Mouse (Mus musculus) inflammation-experienced regulatory T-cells, adult 6 months (primary cell): ENCODE results near the gene Prkg1. TPM values are rescaled to one million over a fixed set of nuclear protein-coding genes. Genes with fewer than 3 reads are reported as not detected.

Source experiments
- ATAC-seq: one replicate; pipeline ENCODE4 v1.8.0; 2017
- polyA plus RNA-seq, 3 experiments: library from polyadenylated mRNA; unstranded; fragments of 100-300 nt; shearing (Covaris generic); gene quantifications; one replicate each; pipeline ENCODE4 v1.2.1; 2017

Prkg1 gene
- polyA plus RNA-seq, 3 experiments from 2014 or later, result 0.24 TPM; not detected in 2

DNA sequence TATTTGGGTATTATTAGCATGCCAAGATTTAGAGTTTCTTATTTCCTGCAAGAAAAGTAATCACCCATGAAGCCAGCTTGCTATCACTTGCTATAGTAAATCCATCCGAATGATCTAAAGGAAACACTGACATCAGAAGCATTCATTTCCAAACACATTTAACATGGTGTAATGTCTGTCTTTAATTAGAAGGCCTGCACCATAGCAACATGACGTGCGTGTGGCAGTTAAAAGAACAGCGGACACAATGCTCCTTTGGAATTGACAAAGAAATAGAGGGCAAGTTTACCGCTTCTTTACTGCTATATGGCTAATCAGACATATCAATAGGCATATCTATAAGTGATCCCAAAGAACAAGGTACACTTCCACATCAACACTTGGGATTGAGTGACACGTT lies 733.2 kb downstream of the Prkg1 start:
- ATAC-seq, result no peak

DNA sequence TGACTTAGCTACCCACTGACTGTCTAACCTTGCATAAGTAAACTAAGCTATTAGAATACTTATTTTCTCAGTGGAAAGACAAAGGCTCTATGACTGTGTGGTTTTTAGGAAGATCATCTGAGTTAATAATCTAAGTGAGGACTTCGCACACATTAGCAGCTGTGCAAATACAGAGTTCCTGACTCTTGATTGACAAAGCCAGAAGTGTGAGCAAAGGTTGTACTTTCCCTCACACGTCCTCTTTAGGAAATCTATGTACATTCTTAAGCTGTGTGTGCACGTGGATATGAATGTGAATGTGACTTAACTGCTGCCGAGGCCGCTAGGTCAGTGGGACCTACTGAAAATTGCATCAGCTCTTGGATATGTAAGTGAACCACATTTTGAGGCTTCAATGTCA lies 738.0 kb downstream of the Prkg1 start:
- no peak for ATAC-seq

DNA sequence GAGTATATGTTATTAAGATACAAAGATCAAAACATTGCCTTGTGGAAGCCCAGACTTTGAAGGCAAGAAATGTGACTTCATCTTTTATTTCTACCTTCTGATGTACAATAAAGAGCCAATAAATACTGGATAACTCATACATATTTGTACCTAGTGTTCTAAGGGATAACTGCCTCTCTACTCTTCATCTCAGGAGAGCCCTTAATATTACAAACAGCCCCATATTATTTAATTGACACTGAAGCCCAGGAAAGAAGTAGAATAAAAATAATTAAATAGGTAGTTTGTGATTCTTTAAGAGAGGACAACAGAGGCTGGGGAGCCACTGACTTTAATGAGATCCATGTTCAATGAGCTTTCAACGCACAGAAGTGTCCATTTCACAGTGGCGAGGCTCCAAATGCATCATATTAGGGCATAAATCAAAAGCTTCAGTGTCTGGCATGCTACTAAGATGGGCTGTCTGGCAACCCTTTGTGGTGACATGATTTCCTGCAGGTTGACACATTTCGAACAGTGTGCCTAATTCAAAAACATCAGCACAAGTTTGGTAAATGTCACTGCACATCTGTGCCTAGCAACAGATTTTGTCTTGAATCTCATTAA lies 753.2 kb downstream of the Prkg1 start:
- ATAC-seq, result no peak

DNA sequence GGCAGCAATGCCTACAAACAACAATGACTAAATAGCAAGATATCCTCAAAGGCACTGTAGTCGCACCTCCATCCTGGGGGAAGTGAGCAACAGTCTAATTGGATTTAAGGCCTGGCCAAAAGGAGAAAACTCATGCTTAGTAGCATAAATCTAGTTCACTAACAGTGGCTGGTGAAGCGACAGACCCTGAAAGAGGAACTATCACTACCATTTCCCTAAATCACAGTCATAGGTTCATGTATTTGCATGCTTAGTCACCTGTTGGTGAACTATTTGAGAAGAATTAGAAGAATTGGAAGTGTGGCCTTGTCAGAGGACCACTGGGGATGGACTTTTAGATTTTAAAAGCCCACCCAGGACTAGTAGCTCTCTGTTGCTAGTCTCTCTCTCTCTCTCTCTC lies 766.3 kb downstream of the Prkg1 start:
- no peak for ATAC-seq

DNA sequence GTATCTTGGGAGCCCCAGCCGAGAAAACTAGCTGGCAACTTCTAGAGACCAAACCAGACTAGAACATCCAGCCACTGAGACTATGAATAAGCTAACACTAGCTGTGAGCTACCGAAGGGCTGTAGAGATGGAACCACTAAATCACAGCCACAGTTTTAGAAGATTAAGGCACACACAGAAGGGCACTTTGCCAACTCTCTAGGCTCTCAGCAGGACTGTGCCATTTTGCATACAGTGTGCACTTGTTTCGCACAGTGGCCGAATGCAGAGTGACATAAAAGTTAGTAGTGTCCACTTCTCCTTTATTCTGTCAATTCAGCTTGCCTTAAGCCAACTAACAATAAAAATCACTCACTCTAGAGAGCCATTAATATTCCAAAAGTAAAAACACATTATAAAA lies 774.4 kb downstream of the Prkg1 start:
- ATAC-seq, result no peak

DNA sequence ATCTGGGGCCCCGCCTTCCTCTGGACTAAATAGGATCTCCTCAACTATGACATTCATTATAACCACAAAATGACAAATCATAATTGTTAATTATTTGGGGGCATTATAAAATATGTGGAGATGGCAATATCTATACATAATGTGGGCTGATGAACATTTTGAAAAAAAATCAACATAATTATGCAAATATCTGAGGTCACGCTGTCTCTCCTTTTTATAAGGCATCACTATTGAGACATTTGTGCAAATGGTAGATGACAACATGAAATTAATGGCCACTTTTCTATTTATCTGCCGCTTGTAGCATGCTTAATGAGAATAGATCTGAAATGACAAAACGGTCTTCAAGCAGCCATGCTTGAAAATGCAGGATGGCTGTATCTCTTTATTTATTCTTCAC lies 782.4 kb downstream of the Prkg1 start:
- ATAC-seq, result no peak

DNA sequence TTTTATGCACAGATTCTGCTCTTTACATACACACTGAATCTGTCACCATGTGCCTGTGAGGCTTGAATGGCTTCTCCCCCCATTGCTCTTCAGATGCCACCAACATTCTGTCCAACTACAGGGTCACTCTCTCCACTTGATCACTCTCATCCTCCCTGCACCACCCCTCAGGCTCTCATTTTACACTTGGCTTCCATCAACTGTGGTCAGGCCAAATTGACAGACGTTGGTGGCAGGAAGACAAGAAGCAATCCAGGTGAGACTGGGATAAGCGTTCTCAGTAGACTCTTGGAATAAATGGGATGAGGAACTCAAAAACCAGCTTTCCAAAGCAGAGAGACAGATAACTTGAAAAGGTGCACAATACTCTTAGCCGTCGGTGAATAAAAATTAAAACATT lies 786.7 kb downstream of the Prkg1 start:
- ATAC-seq, result no peak

DNA sequence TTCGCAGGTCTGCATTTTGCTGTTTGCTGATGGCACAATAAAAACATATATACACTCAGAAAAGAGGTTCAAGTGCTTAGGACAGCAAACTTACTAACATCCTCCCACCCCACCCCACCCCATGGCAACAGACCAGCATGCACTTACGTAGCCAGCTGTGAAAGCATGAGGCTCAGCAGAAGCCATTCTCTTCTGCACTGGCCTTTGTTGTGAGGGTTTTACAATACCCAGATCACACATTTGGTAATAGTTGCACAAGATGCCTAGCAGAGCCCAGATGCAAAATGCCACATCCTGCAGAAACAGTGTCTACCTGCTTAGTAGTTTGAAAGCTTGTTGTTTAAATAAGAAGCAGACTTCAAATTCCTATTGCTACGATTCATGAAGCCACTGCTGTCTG lies 814.2 kb downstream of the Prkg1 start:
- no peak for ATAC-seq

DNA sequence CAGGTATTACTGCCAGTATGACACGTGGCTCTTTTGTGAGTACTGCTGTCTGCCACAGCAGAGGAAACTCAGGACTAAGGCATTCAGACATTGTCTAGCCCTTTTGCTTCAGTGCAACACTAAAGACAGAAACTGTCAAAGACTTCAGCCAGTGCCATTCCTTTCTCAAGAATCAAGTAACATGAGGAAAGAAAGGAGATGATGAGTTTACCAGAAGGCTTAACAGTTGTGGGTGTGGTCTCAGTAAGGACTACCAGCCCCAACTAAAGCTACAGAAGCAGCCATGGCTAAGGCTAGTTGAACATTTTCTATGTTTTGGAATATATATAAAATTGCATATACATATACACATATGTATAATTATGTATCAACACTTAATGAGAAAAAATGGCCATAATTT lies 816.6 kb downstream of the Prkg1 start:
- no peak for ATAC-seq

DNA sequence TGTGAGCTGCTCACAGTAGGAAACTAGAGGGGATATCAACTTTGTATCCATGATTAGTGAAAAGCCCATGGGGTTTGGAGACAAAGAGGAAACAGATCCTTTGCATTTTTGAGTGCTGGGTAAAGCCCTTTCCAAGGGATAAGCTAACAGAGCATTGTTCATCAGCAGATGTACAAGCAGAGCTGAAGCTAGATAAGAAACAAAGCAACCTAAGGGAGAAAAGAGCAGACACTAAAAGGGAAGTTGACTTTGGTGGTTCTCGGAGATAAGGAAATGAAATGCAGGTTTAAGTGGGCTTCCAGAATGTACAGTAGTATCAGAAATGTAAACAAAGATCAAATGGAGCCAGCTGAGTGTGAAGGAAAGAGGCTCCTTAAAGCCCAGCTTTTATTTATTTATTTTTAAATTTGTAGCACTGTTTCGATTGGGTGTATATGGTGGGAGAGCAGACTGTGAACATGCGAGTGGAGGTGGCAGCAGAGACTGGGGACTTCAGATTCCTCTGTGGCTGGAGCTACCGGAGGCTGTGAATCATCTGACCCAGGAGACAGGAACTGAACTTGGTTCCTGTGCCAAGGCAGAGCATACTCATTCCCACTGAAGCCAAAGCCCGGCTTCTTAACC lies 822.4 kb downstream of the Prkg1 start:
- ATAC-seq, result no peak

DNA sequence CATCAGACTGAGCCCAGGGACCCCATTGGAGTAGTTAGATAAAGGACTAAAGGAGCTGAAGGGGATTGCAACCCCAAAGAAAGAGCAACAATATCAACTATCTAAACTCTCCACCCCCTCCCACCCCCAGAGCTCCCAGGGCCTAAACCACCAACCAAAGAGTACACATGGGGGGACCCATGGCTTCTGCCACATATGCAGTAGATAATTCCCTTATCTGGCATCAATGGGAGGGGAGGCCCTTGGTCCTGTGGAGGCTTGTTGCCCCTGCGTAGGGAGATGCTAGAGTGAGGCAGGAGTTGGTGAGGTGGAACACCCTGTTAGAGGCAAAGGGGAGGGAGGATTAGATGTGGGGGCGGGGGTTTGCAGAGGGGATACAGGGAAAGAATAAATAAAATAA lies 826.8 kb downstream of the Prkg1 start:
- ATAC-seq, result no peak

DNA sequence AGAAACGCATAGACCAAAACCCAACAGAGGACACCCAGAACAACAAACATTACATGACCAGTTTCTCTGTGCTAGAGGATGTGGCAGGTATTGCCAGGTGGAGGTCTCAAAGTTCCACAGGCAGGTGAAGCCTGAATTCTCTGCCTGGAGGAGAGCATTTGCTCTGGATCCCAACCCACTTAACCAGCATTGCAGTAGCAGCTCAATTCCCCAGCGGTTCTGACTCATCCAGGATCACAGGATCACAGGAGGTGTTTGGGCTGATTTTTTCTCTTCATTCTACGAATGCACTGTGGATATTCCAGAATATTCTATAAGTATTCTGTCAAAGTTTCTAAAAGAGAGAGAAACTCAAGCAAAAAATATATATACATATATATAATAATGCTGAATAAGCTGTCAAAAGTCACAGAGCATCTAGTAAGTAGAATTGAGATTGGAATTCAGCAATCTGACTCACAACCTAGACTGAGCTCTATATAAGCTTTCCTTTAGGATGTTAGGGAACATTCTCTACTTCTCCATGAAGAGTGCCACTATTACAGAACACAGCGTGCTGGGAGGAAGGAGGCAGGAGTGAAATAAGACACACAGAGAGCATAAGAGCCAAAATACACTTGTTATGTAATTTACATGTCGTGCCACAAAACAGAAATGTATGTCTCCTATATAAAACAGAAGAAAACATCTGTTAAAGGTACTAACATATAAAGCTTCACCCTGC lies 833.2 kb downstream of the Prkg1 start:
- no peak for ATAC-seq

DNA sequence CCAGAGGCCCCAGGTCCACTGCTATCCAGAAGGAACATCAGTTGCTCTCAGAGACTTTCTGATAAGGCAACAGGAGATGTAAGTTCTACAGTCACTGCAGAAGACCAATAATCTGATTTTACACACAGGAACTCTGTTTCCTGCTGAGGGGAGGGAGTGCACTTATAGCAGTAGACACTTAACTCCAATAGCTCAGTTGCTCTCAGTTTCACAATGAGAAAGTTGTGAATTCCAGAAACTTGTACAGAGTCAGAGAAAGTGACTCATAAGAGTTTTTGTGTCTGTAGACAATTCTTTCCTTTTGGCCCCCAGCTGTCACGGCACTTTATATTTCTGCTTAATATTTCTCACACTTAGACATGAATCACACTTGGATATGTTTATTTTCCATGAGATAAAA lies 840.8 kb downstream of the Prkg1 start:
- peak; percentile 56 for ATAC-seq

DNA sequence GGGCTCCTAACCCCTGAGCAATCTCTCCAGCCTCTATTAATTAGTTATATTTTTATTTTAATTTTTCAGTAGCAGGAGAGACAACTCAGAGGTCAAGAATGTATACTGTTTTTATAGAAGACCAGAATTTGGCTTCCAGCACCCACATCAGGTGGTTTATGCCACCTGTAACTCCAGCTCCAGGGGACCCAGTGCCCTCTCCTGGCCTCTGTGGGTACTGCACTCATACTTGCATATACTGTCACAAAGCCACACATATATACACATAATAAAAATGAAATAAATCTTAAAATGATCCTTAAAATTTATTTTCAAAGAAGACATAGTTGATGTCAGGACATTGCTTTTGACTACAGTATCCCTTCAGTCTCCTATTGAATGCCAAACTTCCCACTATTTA lies 862.5 kb downstream of the Prkg1 start:
- ATAC-seq, result no peak

DNA sequence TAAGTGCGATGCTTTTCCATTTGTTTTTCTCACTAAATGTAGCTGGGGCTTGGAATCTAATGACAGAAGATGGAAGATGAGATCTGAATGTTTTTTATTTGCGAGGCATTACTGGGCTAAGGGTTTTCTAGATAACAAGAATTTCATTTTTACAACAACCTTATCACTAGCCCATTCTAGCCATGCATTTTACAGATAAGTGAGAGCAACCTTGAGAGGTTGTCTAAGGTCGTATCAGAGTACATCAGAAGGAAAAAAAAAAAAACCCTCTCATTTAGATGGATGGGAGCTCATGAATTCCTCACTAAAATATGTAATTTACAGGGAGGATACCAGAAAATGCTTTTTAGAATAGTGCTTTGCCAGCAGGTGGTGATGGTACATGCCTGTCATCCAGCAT lies 863.8 kb downstream of the Prkg1 start:
- ATAC-seq, result no peak

DNA sequence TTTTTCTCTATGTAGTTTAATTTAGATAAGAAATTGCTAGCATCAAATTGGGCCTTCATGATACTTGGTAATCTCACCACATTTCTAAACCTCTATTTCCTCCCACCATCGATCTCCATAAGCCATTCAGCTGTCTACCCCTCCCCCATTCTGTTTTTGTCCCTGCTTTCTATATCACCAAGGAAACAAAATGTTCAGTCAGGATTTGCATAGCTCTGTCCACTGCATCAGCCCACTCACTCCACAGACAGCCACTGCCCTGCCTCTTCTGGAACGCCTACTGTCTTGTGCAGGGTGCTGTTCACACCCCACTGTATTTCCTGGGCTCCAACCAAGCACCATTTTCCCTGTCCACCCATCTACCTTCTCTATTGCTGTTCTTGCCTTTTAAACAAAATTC lies 874.5 kb downstream of the Prkg1 start:
- no peak for ATAC-seq

DNA sequence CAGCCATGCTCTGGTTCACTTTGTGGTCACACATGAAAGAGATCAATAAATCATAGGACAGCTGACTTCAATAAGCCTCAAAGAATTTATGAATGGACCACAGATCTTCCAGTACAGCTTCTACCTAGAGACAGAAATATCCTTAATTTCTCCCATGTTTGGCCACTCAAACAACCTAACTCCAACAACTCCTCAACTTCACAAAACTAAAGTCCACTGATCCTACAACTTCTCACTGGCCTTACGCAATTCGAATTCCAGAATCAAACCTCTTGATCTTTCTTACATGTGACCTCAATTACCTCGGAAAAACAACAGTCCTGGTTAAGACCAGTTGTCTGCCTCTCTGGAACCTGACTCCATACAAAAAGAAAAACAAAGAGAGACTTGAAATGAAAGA lies 875.0 kb downstream of the Prkg1 start:
- no peak for ATAC-seq

DNA sequence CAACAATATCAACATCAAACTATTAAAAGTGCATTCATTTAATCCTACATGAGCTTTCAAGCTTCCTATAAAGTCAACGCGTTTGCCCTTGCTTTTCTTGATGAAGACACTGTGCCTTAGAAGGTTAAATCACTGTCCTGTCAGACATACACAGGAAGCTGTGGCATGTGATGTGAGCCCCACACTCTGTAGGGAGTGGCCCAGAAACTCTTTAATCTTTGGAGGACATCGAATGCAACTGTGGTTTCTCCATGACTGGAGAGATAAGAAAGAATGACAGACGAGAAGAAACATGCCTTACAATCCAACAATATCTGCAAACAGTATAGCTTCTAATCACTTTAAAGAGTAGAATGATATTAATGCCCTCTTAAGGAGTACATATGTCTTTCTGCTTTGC lies 903.4 kb downstream of the Prkg1 start:
- ATAC-seq, result no peak

DNA sequence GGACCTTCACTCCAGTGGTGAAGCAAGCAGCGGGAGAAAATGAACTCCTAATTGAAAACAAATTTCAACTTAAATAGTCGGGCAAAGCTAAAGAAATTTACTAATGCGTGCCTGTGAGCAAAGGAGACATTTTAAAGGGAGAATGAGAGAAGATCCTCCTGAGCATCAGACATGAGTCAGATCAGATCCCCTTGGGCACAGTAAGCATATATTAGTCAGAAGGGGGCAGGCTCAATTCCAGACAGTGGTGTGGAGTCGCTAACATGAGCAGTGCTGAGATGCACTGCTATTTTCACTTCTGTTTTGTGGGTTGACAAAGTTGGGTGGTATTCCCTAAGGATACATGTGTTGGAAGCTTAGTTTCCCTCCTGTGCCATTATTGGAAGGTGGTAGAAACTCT lies 913.8 kb downstream of the Prkg1 start:
- no peak for ATAC-seq

DNA sequence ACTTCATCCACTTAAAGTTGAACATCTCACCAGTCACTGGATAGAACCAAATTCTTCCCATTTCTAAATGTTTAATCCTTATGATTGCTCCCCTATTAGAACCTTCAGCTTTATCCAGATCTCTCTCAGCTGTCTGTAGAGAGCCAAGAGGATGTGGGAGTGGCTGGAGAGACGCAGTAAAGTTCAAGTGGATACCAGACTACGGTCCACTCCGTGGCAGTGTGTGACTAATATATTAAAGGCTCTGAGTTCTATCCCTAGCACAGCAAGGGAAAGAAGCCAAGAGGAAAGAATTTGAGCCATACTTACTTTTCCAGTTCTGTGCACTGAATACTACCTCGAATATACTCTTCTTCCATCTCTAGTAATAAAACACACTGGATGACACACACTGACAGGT lies 919.9 kb downstream of the Prkg1 start:
- no peak for ATAC-seq

DNA sequence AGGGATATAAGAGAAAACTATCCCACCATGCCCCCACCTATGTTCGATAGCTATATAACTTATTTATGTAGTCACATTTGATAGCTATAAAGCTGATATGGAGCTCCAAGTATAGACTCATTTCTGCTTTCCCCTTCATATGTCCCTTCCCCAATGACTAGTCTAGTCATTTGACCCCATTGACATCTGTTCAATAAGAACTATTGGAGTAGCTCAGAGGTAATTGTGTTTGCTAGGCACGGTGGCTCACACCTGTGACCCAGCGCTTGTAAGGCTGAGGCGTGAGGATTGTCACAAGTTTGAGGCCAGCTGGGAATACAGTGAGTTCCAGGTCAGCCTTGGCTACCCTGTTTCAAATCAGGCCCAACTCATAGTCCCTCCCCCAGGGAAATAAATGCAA lies 921.2 kb downstream of the Prkg1 start:
- ATAC-seq, result no peak

DNA sequence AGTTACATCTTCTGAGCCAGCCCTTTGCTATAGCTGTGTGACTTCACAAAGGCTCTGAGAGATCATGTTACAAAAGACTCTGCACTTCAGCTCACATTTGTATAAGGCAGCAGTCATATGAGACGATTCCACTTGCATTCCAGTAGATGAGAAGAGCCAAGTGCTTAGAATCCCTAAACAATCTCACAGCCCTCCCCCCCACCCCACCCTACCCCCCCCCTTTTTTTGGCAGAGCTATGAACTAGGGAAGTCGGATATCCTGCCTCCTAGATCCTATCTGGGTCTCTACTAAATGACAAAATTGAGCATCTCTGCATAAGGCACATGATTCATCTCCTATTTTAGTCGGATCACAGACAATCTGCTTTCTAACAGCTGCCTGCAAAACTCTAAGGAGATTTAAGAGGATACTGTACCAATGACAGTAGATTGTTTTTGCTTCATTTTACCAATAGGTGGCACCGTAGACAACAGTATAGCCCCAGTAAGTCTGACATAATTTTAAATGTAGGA lies 921.7 kb downstream of the Prkg1 start:
- ATAC-seq, result no peak

DNA sequence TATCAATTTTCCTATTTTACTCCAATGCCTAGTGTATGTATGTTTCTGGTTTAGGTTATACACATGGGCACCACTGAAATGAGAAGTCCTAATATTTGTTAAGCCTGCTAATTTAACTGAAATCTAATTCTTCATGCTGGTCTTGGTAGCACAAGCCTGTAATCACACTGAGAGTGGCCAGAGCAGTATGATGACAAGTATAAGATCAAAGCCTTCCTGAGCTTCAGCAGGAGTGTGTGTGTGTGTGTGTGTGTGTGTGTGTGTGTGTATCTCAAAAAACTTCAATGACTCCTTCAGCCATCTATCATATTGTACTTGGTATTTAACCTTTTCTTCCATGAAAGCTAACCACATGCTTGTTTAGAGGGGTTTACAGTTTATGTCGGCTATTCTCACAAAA lies 922.2 kb downstream of the Prkg1 start:
- ATAC-seq, result no peak

DNA sequence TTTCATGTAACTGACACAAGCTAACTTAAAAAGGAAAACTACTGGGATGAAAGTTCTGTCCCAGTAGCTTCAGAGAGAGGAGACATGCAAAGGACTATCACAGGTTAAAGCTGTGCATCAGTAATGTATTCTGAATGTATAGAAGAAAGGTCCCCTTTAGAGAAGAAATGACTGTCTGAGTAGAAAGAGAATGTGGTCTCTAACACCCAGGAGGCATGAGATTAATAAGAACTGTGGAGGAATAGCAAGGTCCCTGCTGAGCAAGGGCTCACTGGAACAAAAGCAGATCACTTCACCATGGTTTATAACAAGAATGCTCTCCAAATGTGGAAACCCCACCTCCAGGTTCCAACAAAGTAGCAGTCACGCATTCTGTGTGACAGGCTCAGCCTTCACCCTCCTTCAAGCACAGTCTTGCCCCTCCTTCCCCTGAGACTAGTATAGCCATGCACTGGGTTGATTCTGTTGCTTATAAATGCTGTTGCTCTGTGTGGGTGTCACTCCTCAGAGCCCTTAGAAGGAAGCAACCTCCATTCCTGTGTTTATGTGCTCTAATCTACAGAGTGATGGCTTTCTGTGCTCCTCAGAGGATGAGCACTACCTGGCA lies 931.7 kb downstream of the Prkg1 start:
- ATAC-seq, result no peak
